Mouse (Mus musculus) hindbrain, embryonic 11.5 days (tissue): ENCODE measurements around the gene Arhgap1. TPM values are rescaled to one million over a fixed set of nuclear protein-coding genes. Genes with fewer than 3 reads are reported as not detected.

Source experiments
- ATAC-seq: fragments of 200-750 bp; cut with Nextera tagmentation; 2 replicates; pipeline ENCODE4 v1.8.0; 2017; ENCODE audit warnings: mild to moderate bottlenecking, moderate TSS enrichment, moderate library complexity; ENCODE audit not compliant: low FRiP score
- DNase-seq: peaks from one replicate; pipeline ENCODE4 v3.0.0-alpha.2; 2015; ENCODE audit warnings: low spot score
- H3K27ac ChIP-seq: fragments of 300-500 bp; sonication (generic); 2 replicates; pipeline ENCODE4 v1.5.1; 2014; ENCODE audit warnings: mild to moderate bottlenecking, low read depth, low read length
- H3K27me3 ChIP-seq: fragments of 300-500 bp; sonication (generic); 2 replicates; pipeline ENCODE4 v1.6.1; 2014; ENCODE audit warnings: mild to moderate bottlenecking, low read length, moderate library complexity, mixed read lengths; ENCODE audit not compliant: control insufficient read depth, insufficient read depth
- H3K36me3 ChIP-seq: fragments of 300-500 bp; sonication (generic); 2 replicates; pipeline ENCODE4 v1.6.1; 2014; ENCODE audit warnings: mild to moderate bottlenecking, low read length, moderate library complexity, mixed read lengths; ENCODE audit not compliant: control insufficient read depth, insufficient read depth
- H3K4me1 ChIP-seq: fragments of 300-500 bp; sonication (generic); replicated peaks from 2 replicates; pipeline ENCODE4 v1.6.1; 2014; ENCODE audit warnings: low read length, mixed read lengths; ENCODE audit not compliant: control insufficient read depth, insufficient read depth
- H3K4me2 ChIP-seq: fragments of 300-500 bp; sonication (generic); replicated peaks from 2 replicates; pipeline ENCODE4 v1.6.1; 2014; ENCODE audit warnings: mild to moderate bottlenecking, low read depth, low read length
- H3K4me3 ChIP-seq: fragments of 300-500 bp; sonication (generic); 2 replicates; pipeline ENCODE4 v1.5.1; 2014; ENCODE audit warnings: low read depth, low read length
- H3K9ac ChIP-seq: fragments of 300-500 bp; sonication (generic); 2 replicates; pipeline ENCODE4 v1.6.1; 2014; ENCODE audit warnings: low read depth, low read length
- H3K9me3 ChIP-seq: fragments of 300-500 bp; sonication (generic); 2 replicates; pipeline ENCODE4 v1.6.1; 2016; ENCODE audit warnings: low read length; ENCODE audit not compliant: control insufficient read depth
- WGBS: fragments of 180-500 bp; shearing (Covaris S2); extraction: QIAGEN DNeasy Blood & Tissue Kit; methylation state at CpG from one replicate; pipeline ENCODE4 v1.1.7; 2014; 5-methylcytosine and 5-hydroxymethylcytosine counted together
- polyA plus RNA-seq: library from polyadenylated mRNA; unstranded; fragments of >200 nt; fragmentation: Nextera tagmentation; extraction: Ambion mirVana; gene quantifications from 2 replicates; pipeline ENCODE4 v1.2.1, GENCODE M21; 2014

Arhgap1 gene
- polyA plus RNA-seq, 1 experiment from 2014 or later, result 86.8 TPM

- 92% methylated on average over 10 of the region's 10 CpGs for WGBS
- no peak overlapping the region for H3K4me2 ChIP-seq
- DNase-seq (no peak), ATAC-seq (no peak)
- no peaks in the 10 kb centered on the region for H3K36me3 ChIP-seq
- H3K9me3 ChIP-seq, result no peaks in the 10 kb centered on the region
- H3K9ac ChIP-seq, result no peak overlapping the region
- H3K27me3 ChIP-seq, result no peaks in the 10 kb centered on the region
- no peak overlapping the region for H3K27ac ChIP-seq
- no peaks in the 10 kb centered on the region for H3K4me1 ChIP-seq
- no peak overlapping the region for H3K4me3 ChIP-seq
Measured at GRCm38 (mm10) chr2:91695436-91696224, 46.0 kb downstream of the Arhgap1 start.

- ATAC-seq, result no peak
- Histone ChIP-seq H3K27ac (no peak overlapping the region), H3K4me1 (no peaks in the 10 kb centered on the region), H3K36me3 (no peaks in the 10 kb centered on the region), H3K9me3 (no peaks in the 10 kb centered on the region), H3K27me3 (no peaks in the 10 kb centered on the region), H3K9ac (no peak overlapping the region), H3K4me3 (no peak overlapping the region), H3K4me2 (no peak overlapping the region)
- DNase-seq, result no peak
- 96% methylated on average over 1 of the region's 1 CpGs for WGBS
Measured at GRCm38 (mm10) chr2:91696225-91696590, 46.5 kb downstream of the Arhgap1 start.

GRCm38 (mm10) chr2:91699225-91699624, 49.6 kb downstream of the Arhgap1 start:
- Histone ChIP-seq H3K9me3 (no peaks in the 10 kb centered on the region), H3K4me2 (no peak overlapping the region), H3K4me3 (no peak overlapping the region), H3K4me1 (no peaks in the 10 kb centered on the region), H3K27ac (no peak overlapping the region), H3K27me3 (no peaks in the 10 kb centered on the region), H3K36me3 (no peaks in the 10 kb centered on the region), H3K9ac (no peak overlapping the region)
- 95% methylated on average over 1 of the region's 1 CpGs for WGBS
- ATAC-seq (no peak), DNase-seq (no peak)

GRCm38 (mm10) chr2:91701366-91701765, 51.7 kb downstream of the Arhgap1 start:
- Histone ChIP-seq H3K4me3 (no peak overlapping the region), H3K4me1 (no peaks in the 10 kb centered on the region), H3K27me3 (no peaks in the 10 kb centered on the region), H3K36me3 (no peaks in the 10 kb centered on the region), H3K9me3 (no peaks in the 10 kb centered on the region), H3K27ac (no peak overlapping the region), H3K9ac (no peak overlapping the region), H3K4me2 (no peak overlapping the region)
- no peak for DNase-seq
- WGBS, result 96% methylated on average over 2 of the region's 2 CpGs
- ATAC-seq, result no peak

- Histone ChIP-seq H3K4me1 (no peaks in the 10 kb centered on the region), H3K27me3 (no peaks in the 10 kb centered on the region), H3K36me3 (no peaks in the 10 kb centered on the region), H3K4me3 (no peak overlapping the region), H3K27ac (no peak overlapping the region), H3K9me3 (no peaks in the 10 kb centered on the region), H3K4me2 (no peak overlapping the region), H3K9ac (no peak overlapping the region)
- 88% methylated on average over 6 of the region's 6 CpGs for WGBS
- ATAC-seq, result no peak
- no peak for DNase-seq
Measured at GRCm38 (mm10) chr2:91705736-91706135, 56.1 kb downstream of the Arhgap1 start.

GRCm38 (mm10) chr2:91706456-91706855, 56.8 kb downstream of the Arhgap1 start:
- Histone ChIP-seq H3K4me3 (no peak overlapping the region), H3K4me1 (no peaks in the 10 kb centered on the region), H3K9me3 (no peaks in the 10 kb centered on the region), H3K4me2 (no peak overlapping the region), H3K27ac (no peak overlapping the region), H3K27me3 (no peaks in the 10 kb centered on the region), H3K36me3 (no peaks in the 10 kb centered on the region), H3K9ac (no peak overlapping the region)
- DNase-seq, result no peak
- ATAC-seq, result no peak

- H3K9ac ChIP-seq, result no peak overlapping the region
- H3K27me3 ChIP-seq, result no peaks in the 10 kb centered on the region
- no peaks in the 10 kb centered on the region; the same call in 1 of the 2 replicates for H3K4me1 ChIP-seq
- H3K4me2 ChIP-seq, result no peak overlapping the region
- H3K9me3 ChIP-seq, result no peaks in the 10 kb centered on the region
- WGBS, result 94% methylated on average over 6 of the region's 6 CpGs
- no peak overlapping the region for H3K27ac ChIP-seq
- ATAC-seq (no peak), DNase-seq (no peak)
- no peak overlapping the region for H3K4me3 ChIP-seq
- H3K36me3 ChIP-seq, result no peaks in the 10 kb centered on the region
Measured at GRCm38 (mm10) chr2:91708361-91708760, 58.7 kb downstream of the Arhgap1 start.

- peak; percentile 98 for ATAC-seq
- under 1% methylated on average over 66 of the region's 66 CpGs for WGBS
- H3K36me3 ChIP-seq, result no peaks in the 10 kb centered on the region
- no peaks in the 10 kb centered on the region for H3K9me3 ChIP-seq
- DNase-seq, result peak; percentile 94
- H3K27ac ChIP-seq, result peak within 1 kb of the TSS; percentile 6; the same call in 1 of the 2 replicates
- H3K4me1 ChIP-seq, result no peaks in the 10 kb centered on the region; the same call in 1 of the 2 replicates
- H3K27me3 ChIP-seq, result no peaks in the 10 kb centered on the region
- H3K4me3 ChIP-seq, result peak within 1 kb of the TSS; percentile 76
- peak within 1 kb of the TSS; percentile 77 for H3K9ac ChIP-seq
- peak within 1 kb of the TSS; percentile 64 for H3K4me2 ChIP-seq
Measured at GRCm38 (mm10) chr2:91710272-91711234, 60.9 kb downstream of the Arhgap1 start, which contains the start of the genes Atg13 and Harbi1. Atg13 (minus strand) TSS chr2:91710576. Harbi1 (plus strand) TSS chr2:91710852.
